Mouse (Mus musculus) cerebellum, adult 2 months (tissue): Measurements from ENCODE around the gene Grik4.

Experiments used
- CTCF ChIP-seq: fragments of 200-500 bp; IDR thresholded peaks from 2 replicates; pipeline ENCODE4 v1.5.1; 2011; ENCODE audit warnings: low read depth, mild to moderate bottlenecking, control low read depth, low read length, moderate library complexity, borderline replicate concordance; ENCODE audit not compliant: insufficient read depth
- POLR2A ChIP-seq: fragments of 200-500 bp; IDR thresholded peaks from 2 replicates; pipeline ENCODE4 v1.6.1; 2011; ENCODE audit warnings: low read length, control low read depth, borderline replicate concordance; ENCODE audit not compliant: insufficient read depth

GRCm38 (mm10) chr9:42627146-42627545 lies 317.1 kb downstream of the Grik4 start:
- TF ChIP-seq POLR2A (no peak), CTCF (no peak)
